Mouse (Mus musculus) midbrain, embryonic 10.5 days (tissue): Measurements from ENCODE around the gene Nae1. TPM values are rescaled to one million over a fixed set of nuclear protein-coding genes. Genes with fewer than 3 reads are reported as not detected.
A peak's percentile ranks its signal among the peaks of the same experiment; 100 is the strongest.
"Not testable (repeated sequence)": the region's sequence is repeated elsewhere in the genome, so short reads cannot be mapped to it uniquely, and the experiment has no call there.

Experiments
- DNase-seq: peaks from one replicate; pipeline ENCODE4 v3.0.0-alpha.2; 2017; ENCODE audit warnings: low spot score
- H3K27ac ChIP-seq: fragments of 300-500 bp; sonication (generic); replicated peaks from 2 replicates; pipeline ENCODE4 v1.5.1; 2016; ENCODE audit warnings: mild to moderate bottlenecking
- H3K27me3 ChIP-seq: fragments of 300-500 bp; sonication (generic); 2 replicates; pipeline ENCODE4 v1.6.1; 2016; ENCODE audit warnings: low read depth, mild to moderate bottlenecking; ENCODE audit not compliant: poor library complexity, severe bottlenecking
- H3K36me3 ChIP-seq: fragments of 300-500 bp; sonication (generic); 2 replicates; pipeline ENCODE4 v1.6.1; 2016; ENCODE audit warnings: mild to moderate bottlenecking, moderate library complexity
- H3K4me1 ChIP-seq: fragments of 300-500 bp; sonication (generic); 2 replicates; pipeline ENCODE4 v1.6.1; 2016
- H3K4me3 ChIP-seq: fragments of 300-500 bp; sonication (generic); 2 replicates; pipeline ENCODE4 v1.5.1; 2016; ENCODE audit warnings: mild to moderate bottlenecking, moderate library complexity
- H3K9me3 ChIP-seq: fragments of 300-500 bp; sonication (generic); replicated peaks from 2 replicates; pipeline ENCODE4 v1.6.1; 2016; ENCODE audit warnings: mild to moderate bottlenecking
- WGBS: fragments of 180-500 bp; shearing (Covaris S2); methylation state at CpG from one replicate; pipeline ENCODE4 v1.1.7; 2016; 5-methylcytosine and 5-hydroxymethylcytosine counted together
- polyA plus RNA-seq: library from polyadenylated mRNA; unstranded; fragments of >200 nt; fragmentation: Nextera tagmentation; extraction: Ambion mirVana; gene quantifications from 2 replicates; pipeline ENCODE4 v1.2.1, GENCODE M21; 2016

The Nae1 gene
- polyA plus RNA-seq, result 134 and 139 TPM in 2 replicates

GRCm38 (mm10) chr8:104533971-104534778 is at the start of gene Nae1, which contains the start of gene Car7:
Gene Nae1, minus strand, starts transcription at chr8:104534637.
Gene Car7, plus strand, starts transcription at chr8:104534689.
- Histone ChIP-seq H3K9me3 (no peaks in the 10 kb centered on the region), H3K27me3 (peaks cover 29% of the 10 kb centered on the region), H3K4me3 (peak within 1 kb of the TSS; percentile 96), H3K27ac (peak within 1 kb of the TSS; percentile 96), H3K36me3 (peaks cover 25% of the 10 kb centered on the region), H3K4me1 (peaks cover 26% of the 10 kb centered on the region)
- DNase-seq, result peak; percentile 93
- WGBS, result under 1% methylated on average over 70 of the region's 70 CpGs

DNA sequence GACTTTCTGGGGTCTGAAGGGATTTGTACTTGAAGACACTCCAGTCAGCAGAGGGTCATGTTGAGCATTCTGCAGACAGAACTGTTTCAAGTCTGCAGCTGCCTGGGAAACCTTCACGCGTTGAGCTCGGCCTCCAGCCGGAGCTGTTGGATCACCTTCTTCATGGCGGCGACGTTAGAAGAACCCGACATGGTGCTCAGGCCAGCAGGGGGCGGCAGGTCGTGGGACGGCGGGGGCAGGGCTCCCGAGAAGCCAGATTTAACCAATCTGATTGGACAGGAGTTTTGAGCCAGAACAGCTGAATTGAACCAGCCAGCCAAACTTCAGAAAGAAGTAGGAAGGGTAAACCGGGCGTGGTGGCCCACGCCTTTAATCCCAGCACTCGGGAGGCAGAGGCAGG is 43.2 kb upstream of the Nae1 start:
- H3K36me3 ChIP-seq, H3K4me3 ChIP-seq, H3K27ac ChIP-seq, DNase-seq, H3K9me3 ChIP-seq, H3K4me1 ChIP-seq, H3K27me3 ChIP-seq: not testable (repeated sequence)
- 78% methylated on average over 17 of the region's 17 CpGs for WGBS

DNA sequence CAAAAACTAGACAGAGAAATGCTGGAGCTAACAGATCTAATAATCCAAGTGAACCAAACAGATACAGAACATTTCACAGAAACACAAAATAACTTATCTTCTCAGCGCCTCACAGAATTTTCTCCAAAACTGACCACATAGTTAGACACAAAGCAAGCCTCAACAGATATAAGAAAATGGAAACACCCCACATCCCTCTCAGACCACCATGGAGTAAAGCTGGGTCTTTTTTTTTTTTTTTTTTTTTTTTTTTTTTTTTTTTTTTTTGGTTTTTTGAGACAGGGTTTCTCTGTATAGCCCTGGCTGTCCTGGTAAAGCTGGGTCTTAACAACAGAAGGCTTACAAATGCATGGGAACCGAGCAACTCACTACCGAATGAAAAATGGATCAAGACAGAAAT is 42.4 kb upstream of the Nae1 start:
- H3K36me3 ChIP-seq, result no peaks in the 10 kb centered on the region
- no peak overlapping the region for H3K4me3 ChIP-seq
- DNase-seq, result no peak
- no peaks in the 10 kb centered on the region for H3K9me3 ChIP-seq
- no peak overlapping the region for H3K27ac ChIP-seq
- no peaks in the 10 kb centered on the region for H3K4me1 ChIP-seq
- WGBS, result 91% methylated on average over 3 of the region's 3 CpGs
- no peaks in the 10 kb centered on the region for H3K27me3 ChIP-seq

DNA sequence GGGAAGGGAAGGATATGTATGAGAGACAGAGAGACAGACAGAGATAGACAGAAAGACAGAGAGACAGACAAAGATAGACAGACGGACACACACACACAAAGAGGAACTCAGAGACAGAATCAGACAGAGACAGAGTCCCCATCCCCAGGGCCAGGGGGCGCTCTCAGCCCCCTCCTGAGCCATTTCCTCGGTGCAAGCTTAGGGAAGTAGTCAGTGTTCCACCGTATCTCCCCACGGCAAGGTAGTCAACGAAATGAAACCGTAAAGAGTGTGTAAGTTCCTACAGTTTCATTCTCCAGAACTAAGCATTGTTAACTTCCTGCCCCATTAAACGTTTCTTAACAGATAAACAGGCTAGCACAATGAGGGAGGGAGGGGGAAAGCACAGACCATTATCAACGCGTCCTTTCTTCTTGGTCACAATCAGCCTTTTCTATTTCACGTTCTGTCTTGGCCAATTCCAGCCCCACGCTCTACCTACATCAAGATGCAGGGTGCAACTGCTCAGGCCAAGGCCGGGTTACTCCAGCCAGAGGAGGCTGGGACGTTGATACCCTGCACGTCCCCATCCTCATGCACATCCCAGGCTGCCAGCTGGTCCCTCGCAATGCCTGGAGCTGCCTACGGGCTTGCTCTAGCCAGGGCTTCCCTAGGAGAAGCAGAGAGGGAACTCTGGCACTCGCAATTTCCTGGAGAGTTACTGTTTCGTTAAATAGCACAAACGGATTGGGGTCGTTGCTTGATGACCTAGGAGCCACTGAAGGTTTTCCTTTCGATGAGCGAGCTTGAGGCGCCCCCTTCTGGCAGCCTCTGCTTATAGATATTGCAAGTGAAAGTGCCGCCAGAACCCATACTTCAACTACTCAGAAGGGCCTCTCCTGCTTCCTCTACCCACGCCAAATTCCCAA is 36.3 kb upstream of the Nae1 start:
- Histone ChIP-seq H3K27ac (peak overlapping the region; percentile 70), H3K4me1 (peaks cover 9% of the 10 kb centered on the region), H3K36me3 (no peaks in the 10 kb centered on the region), H3K9me3 (no peaks in the 10 kb centered on the region), H3K27me3 (no peaks in the 10 kb centered on the region), H3K4me3 (peak overlapping the region; percentile 55)
- WGBS, result 9% methylated on average over 26 of the region's 26 CpGs
- peak; percentile 85 for DNase-seq

- Histone ChIP-seq H3K36me3 (no peaks in the 10 kb centered on the region), H3K27ac (no peak overlapping the region), H3K9me3 (no peaks in the 10 kb centered on the region), H3K4me3 (no peak overlapping the region), H3K27me3 (no peaks in the 10 kb centered on the region), H3K4me1 (peaks cover 9% of the 10 kb centered on the region)
- no peak for DNase-seq
- WGBS, result 50% methylated on average over 1 of the region's 1 CpGs
These were observed 35.1 kb upstream of the Nae1 start for GRCm38 (mm10) chr8:104569559-104569958.

DNA sequence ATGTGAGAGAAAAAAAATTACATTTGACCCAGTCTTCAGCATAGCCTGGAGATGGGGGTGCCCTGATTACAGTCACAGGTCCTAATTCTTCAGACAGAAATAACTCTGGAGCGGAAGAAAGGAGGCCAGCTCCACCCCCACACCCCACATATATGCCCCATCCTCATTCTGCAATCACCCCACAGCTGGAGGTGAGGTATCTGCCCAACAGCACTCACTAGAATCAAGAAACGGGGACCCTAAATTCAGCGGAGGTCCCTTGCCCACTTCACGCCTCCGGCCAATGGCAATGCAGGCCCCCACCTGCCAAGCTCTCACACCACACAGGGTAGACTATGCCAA is 31.0 kb upstream of the Nae1 start:
- WGBS, result 90% methylated on average over 5 of the region's 5 CpGs

GRCm38 (mm10) chr8:104564633-104565456 is 30.4 kb upstream of the Nae1 start:
- Histone ChIP-seq H3K4me3 (no peak overlapping the region), H3K9me3 (no peaks in the 10 kb centered on the region), H3K27me3 (no peaks in the 10 kb centered on the region), H3K36me3 (no peaks in the 10 kb centered on the region), H3K27ac (no peak overlapping the region), H3K4me1 (no peaks in the 10 kb centered on the region)
- peak; percentile 83 for DNase-seq
- WGBS, result 19% methylated on average over 22 of the region's 22 CpGs

More for the DNA sequence above, 31.0 kb upstream of the Nae1 start:
- H3K9me3 ChIP-seq, result no peaks in the 10 kb centered on the region
- H3K27ac ChIP-seq, result no peak overlapping the region
- no peaks in the 10 kb centered on the region for H3K27me3 ChIP-seq
- H3K4me1 ChIP-seq, result peaks cover 1% of the 10 kb centered on the region; the same call in 1 of the 2 replicates
- H3K36me3 ChIP-seq, result no peaks in the 10 kb centered on the region
- DNase-seq, result no peak
- no peak overlapping the region for H3K4me3 ChIP-seq

- H3K4me1 ChIP-seq, result no peaks in the 10 kb centered on the region
- no peak overlapping the region for H3K4me3 ChIP-seq
- no peaks in the 10 kb centered on the region for H3K27me3 ChIP-seq
- DNase-seq, result no peak
- no peak overlapping the region for H3K27ac ChIP-seq
- no peaks in the 10 kb centered on the region for H3K9me3 ChIP-seq
- H3K36me3 ChIP-seq, result no peaks in the 10 kb centered on the region
These were observed 26.3 kb upstream of the Nae1 start for GRCm38 (mm10) chr8:104560731-104561130.

- no peaks in the 10 kb centered on the region for H3K4me1 ChIP-seq
- no peak overlapping the region for H3K4me3 ChIP-seq
- H3K27me3 ChIP-seq, result no peaks in the 10 kb centered on the region; the same call in 1 of the 2 replicates
- no peaks in the 10 kb centered on the region for H3K36me3 ChIP-seq
- DNase-seq, result no peak
- 83% methylated on average over 7 of the region's 7 CpGs for WGBS
- no peak overlapping the region for H3K27ac ChIP-seq
- H3K9me3 ChIP-seq, result no peaks in the 10 kb centered on the region
These were observed 22.8 kb upstream of the Nae1 start for GRCm38 (mm10) chr8:104557226-104557625.

GRCm38 (mm10) chr8:104555191-104555590 is 20.8 kb upstream of the Nae1 start:
- 0 out of 2 replicates have a peak, but pooled peaks cover 7% of the 10 kb centered on the region for H3K4me1 ChIP-seq
- WGBS, result 89% methylated on average over 4 of the region's 4 CpGs
- no peak overlapping the region for H3K27ac ChIP-seq
- H3K27me3 ChIP-seq, result no peaks in the 10 kb centered on the region; the same call in 1 of the 2 replicates
- H3K4me3 ChIP-seq, result no peak overlapping the region
- H3K36me3 ChIP-seq, result no peaks in the 10 kb centered on the region
- no peak for DNase-seq
- no peaks in the 10 kb centered on the region for H3K9me3 ChIP-seq

- H3K4me3 ChIP-seq, result no peak overlapping the region
- H3K27ac ChIP-seq, result no peak overlapping the region
- H3K4me1 ChIP-seq, result peaks cover 21% of the 10 kb centered on the region
- H3K27me3 ChIP-seq, result peaks cover 60% of the 10 kb centered on the region
- no peak for DNase-seq
- no peaks in the 10 kb centered on the region for H3K36me3 ChIP-seq
- 86% methylated on average over 8 of the region's 8 CpGs for WGBS
- no peaks in the 10 kb centered on the region for H3K9me3 ChIP-seq
These were observed 9.1 kb upstream of the Nae1 start for GRCm38 (mm10) chr8:104543440-104544045.

- 12% methylated on average over 11 of the region's 11 CpGs for WGBS
- Histone ChIP-seq H3K27ac (no peak overlapping the region), H3K4me3 (peak overlapping the region; percentile 74; the same call in 1 of the 2 replicates), H3K9me3 (no peaks in the 10 kb centered on the region), H3K4me1 (peaks cover 21% of the 10 kb centered on the region), H3K36me3 (no peaks in the 10 kb centered on the region), H3K27me3 (peaks cover 74% of the 10 kb centered on the region)
- no peak for DNase-seq
These were observed 7.7 kb upstream of the Nae1 start for GRCm38 (mm10) chr8:104542160-104542559.
